Mouse (Mus musculus) thymus, postnatal 14 days (tissue): Measurements from ENCODE around the gene Agtpbp1.
A peak's percentile ranks its signal among the peaks of the same experiment; 100 is the strongest.
"Not testable (repeated sequence)": the region's sequence is repeated elsewhere in the genome, so short reads cannot be mapped to it uniquely, and the experiment has no call there.

Experiments
- DNase-seq: peaks from one replicate; pipeline ENCODE4 v3.0.0; 2021

Gene Agtpbp1

DNA sequence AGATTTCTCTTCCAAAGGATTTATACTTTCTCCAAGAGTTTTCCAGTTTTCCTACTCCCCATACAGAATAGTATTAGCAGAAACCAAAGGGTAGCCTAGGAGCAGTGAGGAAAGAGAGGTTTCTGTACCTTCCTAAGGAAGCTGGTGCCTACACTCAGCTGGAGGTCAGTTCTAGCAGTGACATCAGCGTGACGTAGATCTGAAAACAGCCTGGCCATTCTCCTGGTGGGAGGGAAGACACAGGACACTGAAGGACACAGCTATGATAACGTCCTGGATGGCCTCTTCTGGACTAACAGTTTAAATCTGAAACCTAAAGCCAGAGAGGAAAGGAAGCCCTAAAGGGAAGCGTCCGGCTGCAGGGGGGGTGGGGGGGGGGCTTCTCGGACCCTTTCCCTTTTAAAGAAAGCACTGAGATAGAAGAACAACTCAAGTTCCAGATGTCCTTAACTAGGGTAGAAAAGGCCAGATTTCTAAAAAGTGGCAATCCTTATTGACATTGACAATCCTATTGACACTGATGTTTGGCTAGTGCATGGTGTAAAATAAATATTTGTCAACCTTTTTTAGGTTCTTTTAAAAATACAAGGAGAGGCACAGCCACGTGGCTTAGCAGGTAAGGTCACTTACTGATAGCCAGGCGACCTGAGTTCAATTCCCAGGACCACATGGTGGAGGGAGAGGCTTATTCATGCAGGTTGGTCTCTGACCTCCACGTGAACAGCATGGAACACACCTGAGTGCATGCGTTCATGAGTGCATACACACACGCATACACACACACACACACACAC, 63.6 kb downstream of the Agtpbp1 start:
- DNase-seq, result no peak

DNA sequence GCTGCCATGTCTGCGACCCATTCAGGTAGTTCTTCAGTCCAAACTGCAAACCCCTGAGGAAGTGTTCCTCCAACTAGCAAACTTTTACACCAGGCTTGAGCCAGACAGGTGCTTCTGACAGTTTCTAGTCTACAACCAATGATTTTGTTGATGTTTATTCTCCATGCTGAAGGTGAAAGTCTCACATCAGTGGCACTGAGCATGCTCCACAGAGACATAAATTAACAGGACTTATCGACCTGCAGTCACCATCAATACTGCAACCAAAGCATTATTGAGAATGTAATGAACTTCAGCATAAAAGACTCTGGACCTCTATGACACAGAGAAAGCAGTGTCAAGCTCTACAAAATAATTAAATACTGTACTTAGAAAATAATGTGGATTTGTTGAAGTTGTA, 64.2 kb downstream of the Agtpbp1 start:
- no peak for DNase-seq

DNA sequence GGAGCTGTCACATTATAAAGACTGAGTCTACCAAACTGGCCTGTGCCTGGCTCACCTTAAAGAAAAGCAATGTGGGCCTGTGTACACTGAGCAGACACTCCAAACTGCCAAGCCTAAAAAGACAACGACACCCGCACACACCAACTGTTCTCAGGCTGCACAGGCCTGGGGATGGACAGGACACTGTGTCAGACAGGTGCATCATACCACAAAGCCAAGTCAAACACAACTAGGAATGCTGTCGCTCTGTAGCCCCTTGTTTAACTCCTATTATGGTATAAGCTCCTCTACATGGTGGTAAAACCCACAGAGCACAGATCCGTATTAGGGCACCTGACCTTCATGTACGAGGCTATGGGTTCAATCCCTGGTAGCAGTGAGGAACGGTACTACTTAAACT, 65.5 kb downstream of the Agtpbp1 start:
- DNase-seq, result no peak

DNA sequence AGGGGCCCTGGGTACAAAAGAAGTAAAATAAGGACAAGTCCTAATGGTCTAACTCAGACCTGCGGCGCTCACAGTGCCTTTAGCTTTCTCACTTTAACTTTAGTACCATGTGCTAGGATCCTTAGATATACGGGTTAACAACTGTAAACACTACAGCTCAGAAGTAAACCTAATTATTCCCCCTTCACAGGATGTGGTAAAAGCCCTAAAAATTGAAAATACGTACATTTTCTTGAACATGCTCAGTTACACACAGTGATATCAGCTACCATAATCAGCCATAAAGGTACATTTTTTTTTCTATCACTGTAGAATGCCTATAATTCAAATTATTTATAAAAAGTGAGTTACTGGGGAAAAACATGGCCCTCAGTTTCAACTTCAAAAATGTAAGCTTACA, 67.0 kb downstream of the Agtpbp1 start:
- DNase-seq, result no peak

DNA sequence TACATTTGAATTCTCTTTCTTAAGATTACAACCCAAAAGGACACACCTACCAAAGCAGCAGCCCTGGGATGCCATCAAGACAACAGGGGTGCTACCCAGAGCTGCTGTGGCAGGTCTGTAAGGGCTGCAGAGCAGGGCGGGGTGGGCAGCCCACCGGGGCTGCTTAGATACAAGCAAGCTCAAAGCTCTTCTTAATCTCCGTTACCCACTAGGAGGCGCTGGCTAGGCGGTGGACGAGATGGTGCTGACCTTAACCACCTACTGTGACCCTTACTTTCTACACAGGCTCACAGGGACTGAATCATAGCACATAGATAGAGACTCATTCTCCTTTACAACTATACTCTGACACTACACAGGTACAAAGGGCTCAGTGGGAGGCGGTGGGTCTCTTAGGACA, 70.0 kb downstream of the Agtpbp1 start:
- peak; percentile 56 for DNase-seq

DNA sequence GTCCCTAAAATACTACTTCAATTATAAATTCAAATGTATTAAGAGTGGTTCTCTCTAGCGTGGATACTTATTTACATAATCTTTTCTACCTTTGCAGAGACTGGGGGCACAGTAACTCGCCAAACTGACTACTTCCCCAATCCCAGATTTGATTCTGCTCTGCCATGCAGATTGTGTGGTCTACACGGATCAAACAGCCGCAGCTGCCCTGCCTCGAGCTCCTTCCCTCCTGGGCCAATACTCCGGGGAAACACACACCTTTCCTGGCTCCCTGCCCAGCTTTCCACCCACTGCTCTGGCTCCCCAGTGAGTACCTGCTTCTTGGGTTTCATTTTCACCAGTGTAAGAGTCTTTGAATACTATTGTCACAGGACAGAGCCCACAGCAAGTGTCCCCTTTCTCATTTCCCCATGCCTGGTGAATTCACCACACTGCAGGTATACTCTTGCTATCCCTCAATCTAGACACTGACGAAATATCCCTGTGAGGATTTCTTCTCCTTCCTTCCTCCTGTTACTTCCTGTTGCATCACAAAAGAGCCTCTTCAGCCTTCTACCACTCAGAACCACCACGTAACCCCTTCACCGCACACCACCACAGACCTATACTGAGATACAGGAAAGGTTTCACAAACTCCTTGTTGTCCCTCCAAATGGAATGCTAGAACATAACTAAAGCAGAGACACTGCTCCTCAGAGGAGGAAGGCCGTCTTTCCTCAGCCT, 75.2 kb downstream of the Agtpbp1 start:
- DNase-seq, result no peak

DNA sequence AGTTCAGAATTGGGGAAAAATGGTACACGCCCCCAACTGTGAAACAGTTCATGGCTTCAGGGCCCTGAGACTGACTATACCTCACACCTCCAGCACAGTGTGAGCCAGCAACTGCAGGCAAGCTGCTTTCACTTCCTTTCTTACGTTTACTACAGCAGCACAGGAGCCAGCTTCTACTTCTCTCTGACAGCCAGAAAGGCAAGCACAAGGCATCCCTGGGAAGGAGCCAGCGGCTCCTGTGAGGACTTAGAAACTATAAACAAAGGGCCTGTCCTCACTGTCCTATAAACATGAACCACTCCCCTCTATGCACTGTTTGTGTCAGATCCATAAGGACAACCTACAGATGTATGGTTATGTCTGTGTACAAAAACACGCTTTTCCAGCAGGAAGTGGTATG, 76.4 kb downstream of the Agtpbp1 start:
- no peak for DNase-seq

DNA sequence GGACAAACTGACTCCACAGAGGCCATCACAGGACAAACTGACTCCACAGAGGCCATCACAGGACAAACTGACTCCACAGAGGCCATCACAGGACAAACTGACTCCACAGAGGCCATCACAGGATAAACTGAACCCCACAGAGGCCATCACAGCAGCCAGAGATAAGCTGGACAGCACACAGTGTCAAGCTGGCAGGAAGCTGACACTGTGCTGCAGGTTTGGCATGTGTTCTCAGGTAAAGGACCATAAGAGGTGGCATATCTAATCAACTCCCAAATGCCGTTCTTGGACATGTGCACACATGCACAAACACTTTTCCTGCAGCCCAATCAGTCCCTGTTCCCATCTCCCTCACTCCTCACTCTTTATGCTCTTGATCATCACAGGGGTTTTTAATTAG, 78.6 kb downstream of the Agtpbp1 start:
- no peak for DNase-seq

DNA sequence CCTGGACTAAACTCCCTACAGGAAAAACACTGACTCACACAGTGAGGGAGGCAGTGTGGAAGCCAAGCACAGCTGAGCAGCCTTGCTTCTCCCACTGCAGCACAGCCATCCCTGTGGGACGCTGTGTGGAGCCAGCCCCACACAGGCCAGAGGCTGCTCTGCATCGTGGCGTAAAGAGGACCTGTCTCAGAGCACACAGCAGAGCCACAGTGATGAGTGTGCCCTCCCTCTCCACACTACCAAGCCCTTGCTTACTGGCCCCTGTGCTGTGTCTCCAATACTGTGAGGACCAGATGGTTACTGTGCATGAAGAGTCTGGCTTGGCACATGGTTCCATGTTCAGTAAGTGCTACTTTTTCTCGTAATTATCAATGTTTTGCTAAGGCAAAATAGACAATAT, 79.2 kb downstream of the Agtpbp1 start:
- DNase-seq, result no peak

DNA sequence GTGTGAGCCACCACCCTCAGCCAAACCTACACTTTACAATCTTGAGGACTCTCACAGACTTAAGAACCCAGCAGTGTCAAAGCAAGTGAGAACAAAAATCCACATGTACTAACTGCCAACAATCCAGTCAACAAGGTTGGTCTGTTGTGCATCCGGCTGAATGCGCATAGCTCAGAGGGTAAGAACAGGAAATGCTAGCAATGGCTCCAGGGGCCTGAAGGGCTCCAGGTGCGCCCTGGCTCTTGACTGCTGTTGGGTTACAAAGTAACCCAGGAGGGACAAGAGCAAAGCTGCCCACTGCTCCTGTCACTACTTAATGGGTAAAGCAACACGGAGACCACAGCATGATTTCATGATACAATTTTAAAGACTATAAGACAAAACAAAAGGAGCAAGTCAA, 81.4 kb downstream of the Agtpbp1 start:
- peak; percentile 65 for DNase-seq

DNA sequence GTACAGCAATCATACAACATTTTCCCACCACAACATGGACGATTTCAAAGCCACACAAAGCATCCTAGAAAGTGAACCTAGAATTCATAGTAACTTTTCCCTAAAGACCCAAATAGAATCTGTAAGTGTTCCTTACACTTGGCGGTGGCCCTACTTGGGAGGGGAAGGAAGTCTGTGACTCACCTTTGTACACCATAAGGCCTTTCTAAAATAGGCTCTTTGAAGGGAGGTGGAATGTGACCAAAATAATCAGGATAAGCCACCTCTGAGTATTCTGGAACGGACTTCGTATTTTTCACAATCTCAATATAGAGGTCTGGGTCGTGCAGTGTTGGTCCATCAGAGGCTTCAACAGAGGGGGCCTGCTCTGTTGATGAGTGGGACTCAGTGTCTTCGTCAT, 85.2 kb downstream of the Agtpbp1 start:
- DNase-seq, result no peak

DNA sequence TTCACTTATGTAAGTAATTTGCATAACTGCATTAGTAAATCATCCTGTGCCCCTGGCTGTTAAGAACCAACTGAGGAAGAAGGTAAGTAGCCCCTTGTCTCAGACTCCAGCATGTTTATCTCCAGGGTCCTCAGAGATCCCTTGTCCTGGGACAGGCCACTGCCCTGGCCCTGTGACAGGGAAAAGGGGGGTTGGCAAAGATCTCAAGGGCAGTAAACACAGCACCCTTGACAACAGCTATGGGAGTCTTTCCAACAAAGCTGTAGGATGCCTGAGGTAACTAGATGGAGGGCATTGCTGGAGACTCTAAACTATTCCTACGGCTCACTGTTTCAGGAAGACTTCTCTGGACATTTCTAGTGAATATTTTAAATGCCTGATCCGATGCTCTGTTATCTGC, 85.7 kb downstream of the Agtpbp1 start:
- no peak for DNase-seq

DNA sequence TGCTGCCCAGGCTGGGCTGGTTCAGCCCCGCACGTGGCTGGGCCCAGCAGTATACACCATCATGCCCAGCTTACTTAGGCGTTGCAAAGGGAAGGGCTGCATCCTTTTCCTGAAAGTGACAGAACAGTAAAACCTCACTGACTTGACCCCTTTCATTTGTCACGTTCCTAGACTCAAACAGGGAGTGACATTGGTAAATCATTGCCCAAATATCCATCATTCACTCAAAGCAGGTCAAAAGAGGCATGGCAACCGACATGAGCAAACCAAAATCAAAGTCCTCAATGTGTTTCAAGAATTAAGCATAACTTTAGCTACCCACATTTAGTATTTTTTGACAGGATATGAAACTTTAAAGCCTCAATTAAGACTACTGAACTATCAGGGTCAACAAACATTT, 86.8 kb downstream of the Agtpbp1 start:
- no peak for DNase-seq

DNA sequence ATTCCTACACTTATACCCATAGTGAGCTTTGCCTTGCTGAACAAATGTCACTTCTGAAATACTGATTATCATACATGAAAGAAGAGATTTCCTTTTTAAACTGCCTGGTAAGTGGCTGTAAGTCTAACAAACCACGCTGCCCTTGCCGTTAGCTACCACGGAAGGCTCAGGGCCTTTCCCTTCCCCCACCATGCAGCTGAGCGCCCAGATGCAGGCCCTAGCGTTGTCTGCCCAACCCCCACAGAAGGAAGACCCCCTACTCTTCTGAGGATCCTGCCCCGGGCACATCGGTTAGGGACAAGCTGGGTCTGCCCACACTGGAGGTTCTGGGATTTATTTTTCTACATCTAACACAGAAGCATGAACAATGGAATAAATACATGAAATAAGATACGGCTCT, 89.2 kb downstream of the Agtpbp1 start:
- DNase-seq, result no peak

DNA sequence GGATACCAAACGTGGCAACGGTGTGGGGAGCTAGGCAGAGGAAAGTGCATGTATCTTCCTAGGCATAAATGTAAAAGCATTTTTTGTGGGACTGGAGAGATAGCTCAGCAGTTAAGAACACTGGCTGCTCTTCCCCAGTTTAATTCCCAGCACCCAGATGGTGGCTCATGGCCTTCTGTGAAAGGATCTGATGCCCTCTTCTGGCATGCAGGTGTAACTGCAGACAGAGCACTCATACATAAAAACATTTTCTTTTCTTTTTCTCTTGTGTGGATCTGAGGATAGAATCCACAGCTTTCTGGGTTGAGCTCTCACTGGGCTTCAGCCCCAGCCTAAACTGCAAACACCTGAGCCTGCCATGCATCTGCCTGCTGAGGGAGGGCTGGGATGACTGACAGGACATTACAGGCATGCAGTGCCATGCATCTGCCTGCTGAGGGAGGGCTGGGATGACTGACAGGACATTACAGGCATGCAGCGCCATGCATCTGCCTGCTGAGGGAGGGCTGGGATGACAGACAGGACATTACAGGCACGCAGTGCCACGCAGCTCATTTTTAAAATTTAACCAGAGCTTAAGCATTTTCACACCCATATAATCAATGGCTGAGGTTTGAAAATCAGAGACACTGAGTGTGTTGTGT, 90.3 kb downstream of the Agtpbp1 start:
- no peak for DNase-seq

DNA sequence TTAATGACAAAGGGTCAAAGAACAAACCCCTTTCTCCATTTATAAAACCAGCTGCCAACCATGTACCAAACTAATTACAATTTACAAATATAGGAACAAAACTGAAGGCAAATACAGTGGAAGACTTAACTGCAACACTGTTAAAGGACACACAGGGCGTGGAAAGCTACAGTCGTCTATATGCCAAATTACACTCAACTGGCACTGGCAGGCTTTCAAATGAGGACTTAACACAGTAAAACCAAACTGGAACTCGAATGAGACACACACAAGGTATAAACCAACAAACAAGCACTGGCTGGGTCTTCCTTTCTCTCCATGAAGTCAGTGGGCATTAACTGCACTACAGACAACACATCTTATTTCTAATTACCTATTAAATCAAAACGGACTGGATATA, 94.3 kb downstream of the Agtpbp1 start:
- DNase-seq, result no peak

DNA sequence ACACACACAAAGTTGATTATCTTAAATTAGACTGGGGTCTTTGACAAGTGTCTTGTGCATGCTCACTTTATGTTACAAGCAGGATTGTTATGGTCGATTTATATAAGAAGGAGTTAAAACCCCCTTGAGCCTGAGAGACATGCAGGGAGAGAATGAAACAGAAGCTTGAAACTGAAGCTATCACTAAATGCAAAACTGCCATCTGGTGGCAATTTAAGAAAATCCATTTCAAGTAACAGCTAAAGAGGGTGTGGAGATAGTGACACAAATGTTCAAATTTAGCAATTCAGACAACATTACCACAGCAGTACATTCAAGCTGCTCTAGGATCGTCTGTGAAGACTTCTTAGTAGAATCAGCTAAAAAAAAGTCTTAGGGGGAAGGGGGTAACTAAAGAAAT, 95.9 kb downstream of the Agtpbp1 start:
- DNase-seq, result no peak

DNA sequence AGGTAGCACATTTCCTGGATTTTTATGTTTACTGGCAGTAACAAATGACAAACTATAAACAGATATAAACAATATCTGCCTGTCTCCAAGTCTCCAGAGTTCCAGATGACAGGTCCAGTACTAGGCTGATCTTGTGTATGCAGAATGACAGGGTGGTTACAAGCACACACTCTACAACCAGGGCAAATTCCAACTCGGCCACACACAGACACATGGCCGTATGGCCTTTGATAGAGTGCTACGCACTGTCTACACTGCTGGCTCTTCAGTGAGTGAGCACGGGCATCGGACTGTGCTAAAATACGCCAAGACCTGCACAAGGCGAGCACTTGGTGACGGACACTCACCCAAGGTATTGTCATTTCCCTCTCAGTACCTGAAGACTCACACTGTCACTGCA, 97.7 kb downstream of the Agtpbp1 start:
- DNase-seq, result no peak

DNA sequence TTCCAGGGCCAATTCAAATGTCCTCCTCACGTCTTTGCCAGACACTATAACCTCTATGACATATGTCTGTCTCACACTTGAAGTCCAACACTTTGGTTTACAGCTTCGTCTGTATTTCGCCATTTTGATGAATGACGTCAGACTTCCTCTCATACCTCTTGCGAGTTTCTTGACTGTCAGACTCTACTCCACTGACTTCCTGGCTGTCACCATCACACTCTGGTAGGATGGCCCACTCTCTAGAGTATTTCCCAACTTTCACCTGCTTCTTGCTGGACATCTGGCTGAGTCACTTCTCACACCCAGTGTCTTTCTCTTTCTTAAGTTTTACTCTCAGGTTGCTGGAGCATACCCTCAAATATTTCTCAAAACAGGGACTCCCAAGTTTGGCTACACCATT, 98.8 kb downstream of the Agtpbp1 start:
- DNase-seq, result no peak

DNA sequence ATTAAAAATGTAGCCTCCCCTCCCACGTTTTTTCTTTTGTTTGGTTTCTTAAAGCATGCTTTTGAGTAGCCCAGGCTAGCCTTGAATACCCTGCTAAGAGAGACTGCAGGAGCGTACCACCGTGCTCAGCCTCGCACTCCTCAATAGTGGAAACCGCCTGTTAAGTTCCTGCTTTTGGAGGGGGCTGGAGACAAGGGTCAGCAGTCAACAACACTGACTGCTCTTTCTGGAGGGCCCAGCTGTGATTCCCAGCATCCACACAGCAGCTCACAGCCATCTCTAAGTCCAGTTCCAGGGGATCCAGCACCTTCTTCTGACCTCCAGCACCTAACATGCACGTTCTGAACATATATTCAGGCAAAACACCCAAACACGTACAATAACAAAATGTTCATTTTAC, 99.6 kb downstream of the Agtpbp1 start:
- no peak for DNase-seq

DNA sequence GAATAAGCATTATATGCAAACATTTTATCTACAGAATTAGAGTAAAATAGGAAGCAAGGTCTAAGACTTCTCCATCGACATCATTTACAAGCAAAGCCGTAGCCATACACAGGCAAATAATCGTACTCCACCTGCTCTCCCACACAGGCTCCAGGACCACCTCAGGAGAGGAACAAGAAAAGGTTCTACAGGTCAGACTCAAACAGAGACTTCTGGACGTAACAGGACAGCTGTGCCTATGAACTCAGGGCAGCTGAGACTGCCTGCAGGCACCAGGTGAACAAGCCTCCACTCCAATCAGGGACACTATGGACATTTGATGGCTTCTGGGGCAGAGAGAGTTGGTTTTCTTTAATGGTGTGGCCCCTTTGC, 103.6 kb downstream of the Agtpbp1 start:
- no peak for DNase-seq

DNA sequence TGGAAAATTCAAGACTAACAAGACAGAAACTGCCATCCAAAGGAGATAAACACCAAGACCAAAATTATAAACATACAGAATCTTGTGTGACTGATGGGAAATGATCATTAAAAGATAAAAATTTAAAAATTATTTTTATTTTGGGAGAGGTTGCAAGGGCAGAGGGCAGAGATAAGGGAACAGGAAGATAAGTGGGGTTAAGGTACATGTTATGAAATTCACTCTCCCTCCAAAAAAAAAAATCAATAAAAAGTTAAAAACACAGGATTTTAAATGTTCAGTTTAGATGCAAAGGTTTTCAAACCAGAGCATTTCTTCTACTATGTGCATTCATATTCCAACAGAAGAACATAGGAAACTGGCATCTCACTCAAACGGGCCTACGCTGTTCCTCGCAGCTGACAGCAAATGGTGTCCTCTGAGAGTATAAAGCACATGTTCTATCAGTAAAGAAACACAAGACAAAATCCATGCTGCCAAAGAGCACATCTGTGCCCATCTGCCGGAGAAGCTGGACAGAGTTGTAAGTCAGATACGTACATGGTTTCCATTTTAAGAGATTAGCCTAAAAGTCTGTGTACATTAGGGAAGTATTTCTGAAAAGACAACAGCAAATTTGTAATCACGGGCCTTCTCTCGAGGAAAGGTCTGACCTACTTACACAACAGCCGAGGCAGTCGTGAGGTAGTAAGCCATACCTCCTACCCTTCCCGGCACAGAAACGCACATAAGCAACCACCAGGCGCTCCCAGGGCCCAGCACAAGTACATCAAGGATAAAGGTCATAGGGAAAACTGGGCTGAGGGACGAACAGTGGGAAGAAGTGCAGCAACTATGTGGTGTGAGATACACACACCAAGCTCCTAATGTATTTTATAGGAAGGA, 104.2 kb downstream of the Agtpbp1 start:
- no peak for DNase-seq

DNA sequence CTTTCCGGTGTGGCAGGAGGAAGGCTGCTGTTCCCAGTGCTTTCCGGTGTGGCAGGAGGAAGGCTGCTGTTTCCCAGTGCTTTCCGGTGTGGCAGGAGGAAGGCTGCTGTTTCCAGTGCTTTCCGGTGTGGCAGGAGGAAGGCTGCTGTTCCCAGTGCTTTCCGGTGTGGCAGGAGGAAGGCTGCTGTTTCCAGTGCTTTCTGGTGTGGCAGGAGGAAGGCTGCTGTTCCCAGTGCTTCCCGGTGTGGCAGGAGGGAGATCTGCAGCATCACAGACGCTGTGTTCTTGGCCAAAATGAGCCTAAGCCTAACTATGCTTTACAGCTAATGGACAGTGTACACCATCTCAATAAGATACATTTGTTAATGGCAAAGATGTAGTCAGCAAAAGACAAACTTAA, 107.1 kb downstream of the Agtpbp1 start:
- not testable (repeated sequence) for DNase-seq
